Mouse (Mus musculus) heart, adult 2 months (tissue): Measurements from ENCODE around the gene Srrm2. TPM values are rescaled to one million over a fixed set of nuclear protein-coding genes. Genes with fewer than 3 reads are reported as not detected.
"Not testable (repeated sequence)": the region's sequence is repeated elsewhere in the genome, so short reads cannot be mapped to it uniquely, and the experiment has no call there.

Source experiments
- DNase-seq, 2 experiments: peaks; one replicate each; pipeline ENCODE4 v3.0.0; 2021
- H3K27ac ChIP-seq: fragments of 200-600 bp; 2 replicates; pipeline ENCODE4 v1.8.1; 2022
- H3K27me3 ChIP-seq: fragments of 200-500 bp; 2 replicates; pipeline ENCODE4 v1.6.1; 2012; ENCODE audit warnings: mild to moderate bottlenecking, low read length, inconsistent platforms, mixed read lengths; ENCODE audit not compliant: control insufficient read depth, insufficient read depth
- H3K36me3 ChIP-seq: fragments of 200-500 bp; 2 replicates; pipeline ENCODE4 v1.6.1; 2012; ENCODE audit warnings: low read length, inconsistent platforms; ENCODE audit not compliant: control insufficient read depth, insufficient read depth
- H3K4me1 ChIP-seq: fragments of 200-500 bp; 2 replicates; pipeline ENCODE4 v1.6.1; 2011; ENCODE audit warnings: low read length; ENCODE audit not compliant: control insufficient read depth, insufficient read depth
- H3K4me3 ChIP-seq: fragments of 200-600 bp; 2 replicates; pipeline ENCODE4 v1.8.1; 2022
- H3K79me2 ChIP-seq: fragments of 200-500 bp; replicated peaks from 2 replicates; pipeline ENCODE4 v1.6.1; 2012; ENCODE audit warnings: mild to moderate bottlenecking, inconsistent platforms, low read length, moderate library complexity, mixed read lengths; ENCODE audit not compliant: control insufficient read depth, insufficient read depth
- H3K9ac ChIP-seq: fragments of 200-500 bp; 2 replicates; pipeline ENCODE4 v1.6.1; 2012; ENCODE audit warnings: low read depth, mild to moderate bottlenecking, control low read depth, inconsistent platforms, low read length, mixed read lengths
- CTCF ChIP-seq: fragments of 200-600 bp; IDR thresholded peaks from 2 replicates; pipeline ENCODE4 v1.8.1; 2022; ENCODE audit warnings: antibody characterized with exemption, mild to moderate bottlenecking, moderate library complexity
- EP300 ChIP-seq: fragments of 200-500 bp; IDR thresholded peaks from 2 replicates; pipeline ENCODE4 v1.6.1; 2011; ENCODE audit warnings: low read depth, low read length, control low read depth; ENCODE audit not compliant: insufficient read depth
- POLR2A ChIP-seq: fragments of 200-500 bp; IDR thresholded peaks from 2 replicates; pipeline ENCODE4 v1.6.1; 2011; ENCODE audit warnings: mild to moderate bottlenecking, low read depth, low read length, control low read depth; ENCODE audit not compliant: insufficient read depth
- WGBS: fragments of 180-500 bp; shearing (Covaris S2); methylation state at CpG from one replicate; pipeline ENCODE4 v1.1.7; 2018; 5-methylcytosine and 5-hydroxymethylcytosine counted together
- intact Hi-C: fragments of 180-260 bp; cut with DNase I; formaldehyde crosslinking; loops from one replicate; pipeline ENCODE4 v1.15.1; 2025
- polyA plus RNA-seq: library from polyadenylated mRNA; depleted of rRNA; stranded (reverse); fragments of >200 nt; gene quantifications from 2 replicates; pipeline ENCODE4 v1.2.3, GENCODE M21; 2012
- total RNA-seq, 2 experiments: library from RNA; stranded (reverse); gene quantifications; 2 replicates each; pipeline ENCODE4 v1.2.3; 2021

The Srrm2 gene
- total and polyA plus RNA-seq, 3 experiments: 157 to 318 (median 161) TPM

- H3K36me3 ChIP-seq: no peaks in the 10 kb centered on the region
- peak within 1 kb of the TSS; percentile 98 for H3K27ac ChIP-seq
- peaks cover 1% of the 10 kb centered on the region; the same call in 1 of the 2 replicates for H3K4me1 ChIP-seq
- TF ChIP-seq POLR2A: no peak; the same call in 1 of the 2 replicates
- TF ChIP-seq EP300: peak; percentile 77; the same call in 1 of the 2 replicates
- TF ChIP-seq CTCF: no peak
- WGBS: 4% methylated on average over 58 of the region's 58 CpGs
- H3K4me3 ChIP-seq: peak within 1 kb of the TSS; percentile 86
- H3K79me2 ChIP-seq: no peaks in the 10 kb centered on the region
- peak within 1 kb of the TSS; percentile 95 for H3K9ac ChIP-seq
- DNase-seq: peak; percentile 98 to 99
- no peaks in the 10 kb centered on the region for H3K27me3 ChIP-seq
- intact Hi-C loops: loop anchor here (2.0 to 5.0 kb wide), 4 partner anchors 23 to 191 kb away; partner anchors contain the start of gene Elob
These were observed 18.8 kb upstream of the Srrm2 start, which contains the start of gene Flywch1 for GRCm38 (mm10) chr17:23771284-23772218. TSS of gene Flywch1 (minus strand) at chr17:23771602.

GRCm38 (mm10) chr17:23772219-23772556 is 18.1 kb upstream of the Srrm2 start:
- not testable (repeated sequence) for H3K27ac ChIP-seq, H3K9ac ChIP-seq, H3K4me3 ChIP-seq, H3K4me1 ChIP-seq, H3K79me2 ChIP-seq, H3K27me3 ChIP-seq, DNase-seq, H3K36me3 ChIP-seq
- intact Hi-C loops: loop anchor here (5.0 kb wide), 1 partner anchor 190 kb away; no protein-coding TSS in a partner anchor
- WGBS: 58% methylated on average over 2 of the region's 2 CpGs

GRCm38 (mm10) chr17:23773676-23774075 is 16.7 kb upstream of the Srrm2 start:
- H3K27ac ChIP-seq: no peak overlapping the region
- TF ChIP-seq CTCF: no peak
- no peak for TF ChIP-seq EP300
- no peak for TF ChIP-seq POLR2A
- WGBS: 63% methylated on average over 6 of the region's 6 CpGs
- no peak overlapping the region for H3K4me3 ChIP-seq
- intact Hi-C loops: loop anchor here (2.0 to 5.0 kb wide), 2 partner anchors 69 to 189 kb away; partner anchors contain the start of gene Prss32
- H3K4me1 ChIP-seq: peaks cover 1% of the 10 kb centered on the region; the same call in 1 of the 2 replicates
- H3K36me3 ChIP-seq: no peaks in the 10 kb centered on the region
- H3K9ac ChIP-seq: no peak overlapping the region
- no peaks in the 10 kb centered on the region for H3K27me3 ChIP-seq
- no peaks in the 10 kb centered on the region for H3K79me2 ChIP-seq
- no peak for DNase-seq

GRCm38 (mm10) chr17:23774090-23774489 is 16.2 kb upstream of the Srrm2 start:
- Histone ChIP-seq H3K9ac (no peak overlapping the region), H3K36me3 (no peaks in the 10 kb centered on the region), H3K27ac (no peak overlapping the region), H3K79me2 (no peaks in the 10 kb centered on the region), H3K4me3 (no peak overlapping the region), H3K27me3 (no peaks in the 10 kb centered on the region), H3K4me1 (peaks cover 1% of the 10 kb centered on the region; the same call in 1 of the 2 replicates)
- intact Hi-C loops: loop anchor here (2.0 to 5.0 kb wide), 2 partner anchors 69 to 188 kb away; partner anchors contain the start of gene Prss32
- WGBS: 2% methylated on average over 12 of the region's 12 CpGs
- DNase-seq: peak; percentile 85
- TF ChIP-seq POLR2A (no peak), EP300 (0 out of 2 replicates have a peak, but pooled peaks have one; percentile 63), CTCF (peak; percentile 90)

- WGBS: 83% methylated on average over 10 of the region's 10 CpGs
- no peak for TF ChIP-seq CTCF
- no peak for TF ChIP-seq EP300
- TF ChIP-seq POLR2A: no peak
- no peak overlapping the region for H3K27ac ChIP-seq
- intact Hi-C loops: no loop called here
- H3K9ac ChIP-seq: no peak overlapping the region
- H3K4me3 ChIP-seq: no peak overlapping the region
- H3K4me1 ChIP-seq: no peaks in the 10 kb centered on the region
- H3K27me3 ChIP-seq: no peaks in the 10 kb centered on the region
- H3K36me3 ChIP-seq: no peaks in the 10 kb centered on the region
- no peak for DNase-seq
- no peaks in the 10 kb centered on the region for H3K79me2 ChIP-seq
These were observed 14.1 kb upstream of the Srrm2 start for GRCm38 (mm10) chr17:23776216-23776615.

- DNase-seq: no peak
- 43% methylated on average over 2 of the region's 2 CpGs for WGBS
- TF ChIP-seq EP300: no peak
- TF ChIP-seq CTCF: no peak
- TF ChIP-seq POLR2A: no peak
These were observed 13.2 kb upstream of the Srrm2 start for GRCm38 (mm10) chr17:23777141-23777540.

More at GRCm38 (mm10) chr17:23777141-23777540, 13.2 kb upstream of the Srrm2 start:
- Histone ChIP-seq H3K27me3 (no peaks in the 10 kb centered on the region), H3K4me3 (no peak overlapping the region), H3K79me2 (no peaks in the 10 kb centered on the region), H3K4me1 (no peaks in the 10 kb centered on the region), H3K36me3 (no peaks in the 10 kb centered on the region), H3K27ac (no peak overlapping the region), H3K9ac (no peak overlapping the region)
- intact Hi-C loops: no loop called here
